Mouse (Mus musculus) midbrain, embryonic 14.5 days (tissue): ENCODE measurements around the gene Gpr65. TPM values are rescaled to one million over a fixed set of nuclear protein-coding genes. Genes with fewer than 3 reads are reported as not detected.
"Not testable (repeated sequence)": the region's sequence is repeated elsewhere in the genome, so short reads cannot be mapped to it uniquely, and the experiment has no call there.

Source experiments
- ATAC-seq: fragments of 200-750 bp; cut with Nextera tagmentation; 2 replicates; pipeline ENCODE4 v1.8.0; 2017; ENCODE audit warnings: moderate number of reproducible peaks, moderate library complexity; ENCODE audit not compliant: low FRiP score, low TSS enrichment
- DNase-seq: peaks from one replicate; pipeline ENCODE4 v3.0.0-alpha.2; 2015
- H3K27ac ChIP-seq: fragments of 300-500 bp; sonication (generic); replicated peaks from 2 replicates; pipeline ENCODE4 v1.5.1; 2014; ENCODE audit warnings: mild to moderate bottlenecking, low read depth, low read length, moderate library complexity
- H3K27me3 ChIP-seq: fragments of 300-500 bp; sonication (generic); 2 replicates; pipeline ENCODE4 v1.6.1; 2014; ENCODE audit warnings: low read length, control low read depth, mixed read lengths; ENCODE audit not compliant: control insufficient read depth, insufficient read depth
- H3K36me3 ChIP-seq: fragments of 300-500 bp; sonication (generic); 2 replicates; pipeline ENCODE4 v1.6.1; 2014; ENCODE audit warnings: low read length, control low read depth; ENCODE audit not compliant: control insufficient read depth, insufficient read depth
- H3K4me1 ChIP-seq: fragments of 300-500 bp; sonication (generic); 2 replicates; pipeline ENCODE4 v1.6.1; 2014; ENCODE audit warnings: mild to moderate bottlenecking, antibody characterized with exemption, low read length, control low read depth; ENCODE audit not compliant: control insufficient read depth, insufficient read depth
- H3K4me2 ChIP-seq: fragments of 300-500 bp; sonication (generic); 2 replicates; pipeline ENCODE4 v1.6.1; 2014; ENCODE audit warnings: mild to moderate bottlenecking, low read length, moderate library complexity
- H3K4me3 ChIP-seq: fragments of 300-500 bp; sonication (generic); replicated peaks from 2 replicates; pipeline ENCODE4 v1.5.1; 2014; ENCODE audit warnings: low read depth, low read length
- H3K9ac ChIP-seq: fragments of 300-500 bp; sonication (generic); replicated peaks from 2 replicates; pipeline ENCODE4 v1.6.1; 2014; ENCODE audit warnings: mild to moderate bottlenecking, low read length, moderate library complexity
- H3K9me3 ChIP-seq: fragments of 300-500 bp; sonication (generic); 2 replicates; pipeline ENCODE4 v1.6.1; 2016; ENCODE audit warnings: low read length, control low read depth, mixed read lengths; ENCODE audit not compliant: control insufficient read depth
- WGBS: fragments of 180-500 bp; shearing (Covaris S2); extraction: QIAGEN DNeasy Blood & Tissue Kit; methylation state at CpG from one replicate; pipeline ENCODE4 v1.1.7; 2014; 5-methylcytosine and 5-hydroxymethylcytosine counted together
- polyA plus RNA-seq: library from polyadenylated mRNA; unstranded; fragments of >200 nt; fragmentation: Nextera tagmentation; extraction: Ambion mirVana; gene quantifications from 2 replicates; pipeline ENCODE4 v1.2.1, GENCODE M21; 2014

The Gpr65 gene
- 0.59 TPM in 1 of 2 replicates, not detected in the other for polyA plus RNA-seq

DNA sequence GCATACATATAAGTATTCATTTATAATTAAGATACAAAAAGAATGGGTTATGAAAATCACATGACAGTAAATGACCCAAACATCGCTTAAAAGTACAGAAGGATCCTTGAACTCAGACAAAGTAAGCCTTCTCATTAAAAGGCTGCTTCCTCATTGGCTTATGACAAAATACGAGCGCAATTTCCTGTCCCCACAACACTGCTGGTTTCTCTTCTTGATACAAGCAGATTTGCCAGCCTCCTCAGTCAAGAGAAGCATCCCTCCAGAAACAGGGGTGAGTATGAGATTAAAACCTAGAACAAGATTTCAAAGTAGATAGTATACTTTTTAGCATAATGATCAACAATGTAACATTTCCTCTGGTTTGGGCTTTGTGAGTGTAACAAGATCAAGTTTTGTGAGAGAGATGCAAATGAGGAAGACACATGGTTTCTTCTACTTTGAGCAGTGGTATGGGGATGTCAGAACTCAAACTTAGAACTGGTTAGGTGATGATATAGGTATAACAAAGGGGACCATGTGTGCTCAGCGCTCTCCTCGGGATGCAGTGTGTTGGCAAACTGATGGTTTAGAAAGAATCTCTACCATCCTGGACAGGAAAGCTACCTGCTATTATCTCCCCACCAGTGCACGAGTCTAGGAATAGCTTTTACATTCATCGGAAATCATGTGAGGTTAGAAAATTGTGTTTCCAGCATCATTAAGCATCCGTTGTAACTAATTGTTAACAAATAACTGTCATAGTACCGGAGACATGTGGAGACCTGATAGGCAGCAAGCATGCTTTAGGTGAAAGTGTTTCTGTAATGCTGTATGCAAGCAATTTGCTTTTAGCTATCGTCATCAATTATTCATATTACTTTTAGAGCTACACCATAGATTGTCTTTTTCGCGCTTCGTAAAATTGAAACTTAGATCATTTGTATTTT, at the start of gene Gpr65:
Gpr65 (plus strand) TSS at position 195 of the 929 bp plus-strand sequence.
- H3K9ac ChIP-seq = no peak within 1 kb of the TSS
- H3K36me3 ChIP-seq = no peaks in the 10 kb centered on the region
- DNase-seq (no peak), ATAC-seq (no peak)
- no peak within 1 kb of the TSS for H3K27ac ChIP-seq
- H3K4me2 ChIP-seq = no peak within 1 kb of the TSS
- no peaks in the 10 kb centered on the region for H3K9me3 ChIP-seq
- H3K4me3 ChIP-seq = no peak within 1 kb of the TSS
- no peaks in the 10 kb centered on the region for H3K27me3 ChIP-seq
- H3K4me1 ChIP-seq = 0 out of 2 replicates have a peak, but pooled peaks cover 2% of the 10 kb centered on the region
- 91% methylated on average over 13 of the region's 13 CpGs for whole genome bisulfite sequencing

- Histone ChIP-seq H3K9me3 (no peaks in the 10 kb centered on the region), H3K4me1 (no peaks in the 10 kb centered on the region), H3K27me3 (no peaks in the 10 kb centered on the region), H3K36me3 (peaks cover 19% of the 10 kb centered on the region), H3K9ac (no peak overlapping the region), H3K4me3 (no peak overlapping the region), H3K4me2 (no peak overlapping the region), H3K27ac (no peak overlapping the region)
- ATAC-seq (no peak), DNase-seq (no peak)
- 94% methylated on average over 5 of the region's 5 CpGs for WGBS
Observed at GRCm38 (mm10) chr12:98223286-98223685, 45.1 kb upstream of the Gpr65 start.

DNA sequence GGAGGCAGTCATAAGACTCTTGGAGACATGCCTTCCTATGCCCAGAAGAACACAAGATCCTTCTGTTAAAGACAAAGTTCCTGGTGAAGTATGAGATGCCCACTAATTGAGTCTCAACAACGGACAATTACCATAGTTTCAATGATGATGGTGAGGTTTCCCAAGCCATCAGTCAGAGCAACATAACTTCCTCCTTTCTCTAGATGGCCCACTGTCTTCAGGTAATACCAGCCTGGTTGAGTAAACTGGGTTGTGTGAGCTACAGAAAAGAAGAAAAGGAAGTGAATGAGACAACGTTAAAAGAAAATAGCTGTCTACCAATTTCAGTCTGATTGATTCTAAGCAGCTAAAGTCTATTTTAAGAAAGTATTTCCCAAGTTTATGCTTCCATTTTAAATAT, 41.4 kb upstream of the Gpr65 start:
- Histone ChIP-seq H3K27me3 (no peaks in the 10 kb centered on the region), H3K9me3 (no peaks in the 10 kb centered on the region), H3K4me1 (no peaks in the 10 kb centered on the region), H3K36me3 (peaks cover 18% of the 10 kb centered on the region), H3K9ac (no peak overlapping the region), H3K4me2 (no peak overlapping the region), H3K4me3 (no peak overlapping the region), H3K27ac (no peak overlapping the region)
- 95% methylated on average over 2 of the region's 2 CpGs for WGBS
- ATAC-seq (no peak), DNase-seq (no peak)

DNA sequence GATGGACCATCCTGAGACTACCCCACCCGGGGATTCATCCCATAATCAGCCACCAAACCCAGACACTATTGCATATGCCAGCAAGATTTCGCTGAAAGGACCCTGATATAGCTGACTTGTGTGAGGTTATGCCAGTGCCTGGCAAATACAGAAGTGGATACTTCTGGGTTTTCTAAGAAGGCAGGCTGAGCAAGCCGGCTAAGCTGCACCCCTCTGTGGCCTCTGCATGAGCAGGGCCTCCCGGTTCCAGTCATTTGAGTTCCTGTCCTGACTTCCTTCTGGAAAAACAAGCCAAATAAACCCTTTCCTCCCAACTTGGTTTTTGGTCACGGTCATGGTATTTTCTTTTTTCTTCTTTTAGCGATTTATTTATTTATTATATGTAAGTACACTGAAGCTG, 30.0 kb upstream of the Gpr65 start:
- not testable (repeated sequence) for H3K9me3 ChIP-seq, DNase-seq
- WGBS = 93% methylated on average over 6 of the region's 6 CpGs

DNA sequence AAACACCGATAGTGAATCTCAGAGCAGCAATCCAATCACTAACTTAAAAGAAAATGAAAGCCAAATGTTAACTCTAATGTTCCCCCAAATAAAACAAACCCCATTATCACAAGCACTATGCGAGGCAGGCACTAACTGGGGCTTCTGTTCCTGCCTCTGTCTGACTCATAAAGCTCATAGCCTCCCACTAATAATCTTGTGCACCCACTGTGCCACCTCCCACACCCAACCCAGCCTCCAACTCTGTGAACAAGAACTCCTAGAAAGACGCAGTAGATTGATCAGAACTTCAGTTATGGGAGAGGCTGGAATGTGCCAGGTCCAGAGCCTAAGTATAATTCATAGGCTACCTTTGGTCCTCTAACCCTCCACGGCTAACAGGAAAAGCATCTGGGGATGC, 24.3 kb upstream of the Gpr65 start:
- no peaks in the 10 kb centered on the region for H3K9me3 ChIP-seq
- no peaks in the 10 kb centered on the region for H3K27me3 ChIP-seq
- H3K27ac ChIP-seq = no peak overlapping the region
- H3K4me1 ChIP-seq = no peaks in the 10 kb centered on the region
- H3K4me2 ChIP-seq = no peak overlapping the region
- H3K4me3 ChIP-seq = no peak overlapping the region
- 94% methylated on average over 4 of the region's 4 CpGs for WGBS
- H3K9ac ChIP-seq = no peak overlapping the region
- ATAC-seq (no peak), DNase-seq (no peak)
- 0 out of 2 replicates have a peak, but pooled peaks cover 2% of the 10 kb centered on the region for H3K36me3 ChIP-seq

More for the DNA sequence above, 30.0 kb upstream of the Gpr65 start:
- not testable (repeated sequence) for H3K9ac ChIP-seq, H3K27me3 ChIP-seq, H3K4me3 ChIP-seq, H3K27ac ChIP-seq, H3K4me1 ChIP-seq, H3K36me3 ChIP-seq, ATAC-seq, H3K4me2 ChIP-seq

DNA sequence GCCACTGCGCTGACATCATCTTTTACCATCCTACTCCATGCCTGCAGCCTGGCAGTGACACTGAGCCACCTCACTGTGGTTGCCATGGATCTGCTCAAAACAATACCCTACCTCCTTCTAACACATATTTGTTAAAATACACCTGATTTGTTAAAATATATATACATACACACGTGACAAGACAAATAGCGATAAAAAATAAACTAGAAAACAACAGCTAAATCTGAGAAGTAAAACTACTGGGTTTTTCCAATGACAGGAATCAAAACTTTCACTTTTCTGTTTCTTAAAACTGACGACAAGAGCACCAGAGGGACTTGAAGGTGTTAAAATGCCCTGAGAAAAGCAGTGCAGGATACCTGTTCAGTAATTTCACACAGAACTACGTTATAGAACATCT, 23.6 kb upstream of the Gpr65 start:
- no peaks in the 10 kb centered on the region for H3K4me1 ChIP-seq
- no peaks in the 10 kb centered on the region for H3K9me3 ChIP-seq
- H3K27ac ChIP-seq = no peak overlapping the region
- 93% methylated on average over 5 of the region's 5 CpGs for WGBS
- 0 out of 2 replicates have a peak, but pooled peaks cover 2% of the 10 kb centered on the region for H3K36me3 ChIP-seq
- H3K9ac ChIP-seq = no peak overlapping the region
- ATAC-seq = no peak
- H3K27me3 ChIP-seq = no peaks in the 10 kb centered on the region
- H3K4me2 ChIP-seq = no peak overlapping the region
- DNase-seq = no peak
- no peak overlapping the region for H3K4me3 ChIP-seq

GRCm38 (mm10) chr12:98246835-98247234, 21.6 kb upstream of the Gpr65 start:
- no peak for ATAC-seq
- Histone ChIP-seq H3K9me3 (no peaks in the 10 kb centered on the region), H3K27ac (no peak overlapping the region), H3K9ac (no peak overlapping the region), H3K4me2 (no peak overlapping the region), H3K36me3 (peaks cover 12% of the 10 kb centered on the region; the same call in 1 of the 2 replicates), H3K4me1 (no peaks in the 10 kb centered on the region), H3K27me3 (no peaks in the 10 kb centered on the region), H3K4me3 (no peak overlapping the region)
- no peak for DNase-seq
- WGBS = 90% methylated on average over 4 of the region's 4 CpGs

DNA sequence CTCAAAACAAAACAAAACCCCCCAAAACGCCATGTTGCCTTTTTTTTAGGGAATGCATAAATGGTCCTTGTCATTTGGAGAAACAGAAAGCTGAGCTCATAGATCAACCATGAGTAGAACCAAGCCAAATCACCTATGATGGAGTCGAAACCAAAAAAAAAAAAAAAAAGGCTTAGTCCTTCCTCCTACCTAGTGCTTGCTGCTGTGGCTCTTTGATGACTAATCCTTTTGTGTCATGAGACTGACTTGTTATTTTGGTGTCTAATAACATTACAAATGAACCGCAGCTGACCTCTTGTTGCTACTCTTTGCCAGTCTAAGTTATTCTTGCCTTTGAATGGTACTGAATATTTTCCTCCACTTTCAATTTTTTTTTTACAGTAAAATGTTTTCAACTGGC, 18.8 kb upstream of the Gpr65 start:
- DNase-seq = no peak
- Histone ChIP-seq H3K4me2 (no peak overlapping the region), H3K27ac (no peak overlapping the region), H3K9ac (no peak overlapping the region), H3K4me3 (no peak overlapping the region), H3K27me3 (no peaks in the 10 kb centered on the region), H3K4me1 (no peaks in the 10 kb centered on the region), H3K9me3 (no peaks in the 10 kb centered on the region), H3K36me3 (peaks cover 15% of the 10 kb centered on the region; the same call in 1 of the 2 replicates)
- 72% methylated on average over 3 of the region's 3 CpGs for WGBS
- no peak for ATAC-seq

DNA sequence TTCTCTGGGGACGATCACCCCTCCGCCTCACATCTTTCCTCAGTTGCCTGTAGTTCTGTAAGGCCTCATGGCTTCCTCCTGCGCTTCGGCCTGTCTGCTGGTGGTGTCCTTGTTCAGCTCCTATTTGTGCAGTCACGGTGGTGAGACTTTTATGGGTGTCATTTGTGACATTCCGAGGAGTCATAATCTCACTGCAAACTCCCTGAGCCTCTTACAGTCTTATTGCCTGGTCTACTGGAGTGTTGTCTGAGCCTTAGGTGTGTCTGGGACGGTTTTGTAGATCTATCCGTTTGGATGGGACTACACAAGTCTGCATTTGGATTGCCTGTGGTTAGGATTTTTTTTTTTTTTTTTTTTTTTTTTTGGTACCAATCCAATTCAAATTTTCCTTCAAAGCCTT, 18.1 kb upstream of the Gpr65 start:
- Histone ChIP-seq H3K27me3 (no peaks in the 10 kb centered on the region), H3K9ac (no peak overlapping the region), H3K4me3 (no peak overlapping the region), H3K9me3 (no peaks in the 10 kb centered on the region), H3K36me3 (peaks cover 15% of the 10 kb centered on the region; the same call in 1 of the 2 replicates), H3K4me2 (no peak overlapping the region), H3K27ac (no peak overlapping the region), H3K4me1 (no peaks in the 10 kb centered on the region)
- DNase-seq (no peak), ATAC-seq (no peak)
- whole genome bisulfite sequencing = 93% methylated on average over 8 of the region's 8 CpGs
